Mouse (Mus musculus) B cell, adult 62 days (primary cell): ENCODE results near the gene Olfr1145. TPM values are rescaled to one million over a fixed set of nuclear protein-coding genes. Genes with fewer than 3 reads are reported as not detected.

ENCODE experiments used
- total RNA-seq: library from RNA; stranded (reverse); gene quantifications from 4 replicates; pipeline ENCODE4 v1.2.4, GENCODE M21; 2023

Olfr1145 gene
- not detected in 4 replicates for total RNA-seq

DNA sequence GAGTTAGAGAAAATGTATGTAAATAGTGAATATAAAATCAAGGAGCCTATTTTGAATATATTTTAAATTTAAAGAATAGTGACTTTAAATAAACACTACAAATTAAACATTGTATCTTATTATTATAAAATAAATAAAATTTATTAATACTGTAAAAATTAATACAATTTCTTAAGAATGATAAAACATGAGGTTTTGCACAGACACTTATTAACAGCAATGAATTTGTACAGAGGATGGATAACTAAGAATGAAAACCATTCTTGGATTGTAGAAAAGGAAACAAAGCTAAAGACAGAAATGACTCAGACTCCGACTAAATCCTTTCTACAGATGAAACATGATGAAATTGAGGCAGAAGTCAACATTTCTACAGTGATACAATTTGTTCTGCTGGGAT lies at the start of gene Olfr1145:
TSS of gene Olfr1145 (plus strand) at position 301 of the 400 bp plus-strand sequence.

DNA sequence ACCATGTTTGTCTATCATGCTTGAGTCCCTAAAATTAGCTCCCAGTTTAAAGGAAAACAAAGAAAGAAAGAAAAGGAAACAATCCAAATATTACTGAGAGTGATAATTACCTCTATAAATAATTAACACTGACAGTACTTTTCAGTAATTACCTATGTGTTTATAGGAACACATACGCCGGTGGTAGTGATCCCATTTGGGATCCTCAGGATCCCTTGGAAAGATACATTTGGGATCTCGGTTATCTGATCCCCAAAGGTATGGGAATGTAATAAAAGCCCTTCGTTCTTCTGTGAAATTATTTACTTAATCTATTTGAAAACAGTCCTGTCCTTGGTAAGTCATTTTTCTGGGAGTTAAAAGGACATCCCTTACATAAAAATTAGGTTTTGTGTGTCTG lies 30.4 kb upstream of the Olfr1145 start, which contains the start of gene Olfr152:
TSS of gene Olfr152 (plus strand) at position 301 of the 400 bp plus-strand sequence.

DNA sequence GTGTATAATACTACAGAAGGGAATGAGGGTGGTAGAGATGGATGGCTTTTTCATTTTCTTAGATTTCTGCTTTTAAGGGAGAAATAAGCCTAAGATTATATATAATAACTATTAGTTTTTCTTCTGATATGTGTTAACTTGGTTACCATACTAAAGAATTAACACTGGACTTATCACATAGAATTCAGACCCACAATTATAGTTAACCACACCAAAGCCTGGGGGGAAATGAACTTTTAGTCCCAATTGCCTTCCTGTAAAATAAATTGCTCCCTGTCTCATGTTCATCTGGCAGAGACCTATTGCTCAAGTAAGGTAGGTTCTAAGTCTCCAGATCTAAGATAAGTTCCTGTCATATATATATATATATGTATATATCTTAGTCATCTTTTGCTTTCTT lies 9.3 kb upstream of the Olfr1145 start, which contains the start of gene Olfr1143:
TSS of gene Olfr1143 (plus strand) at position 301 of the 400 bp plus-strand sequence.

DNA sequence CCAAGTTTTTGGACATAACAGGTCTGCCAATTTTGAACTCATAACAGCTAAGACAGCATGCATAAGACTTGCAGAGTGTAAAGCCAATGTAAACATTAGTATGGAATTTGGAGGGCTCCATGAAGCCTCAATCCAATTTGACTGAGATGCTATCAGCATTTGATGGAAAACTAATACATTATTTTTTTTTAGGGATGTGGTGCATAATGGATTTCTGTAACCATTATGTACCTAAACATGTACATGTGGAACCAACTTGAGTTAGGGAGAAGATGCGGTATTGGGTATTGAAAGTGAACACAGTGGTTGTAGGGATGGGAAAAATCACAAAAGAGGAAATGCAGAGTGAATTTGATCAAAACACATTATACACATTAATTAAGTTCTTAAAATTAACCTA lies 20.6 kb downstream of the Olfr1145 start, which contains the start of gene Olfr1148:
TSS of gene Olfr1148 (plus strand) at position 301 of the 400 bp plus-strand sequence.

DNA sequence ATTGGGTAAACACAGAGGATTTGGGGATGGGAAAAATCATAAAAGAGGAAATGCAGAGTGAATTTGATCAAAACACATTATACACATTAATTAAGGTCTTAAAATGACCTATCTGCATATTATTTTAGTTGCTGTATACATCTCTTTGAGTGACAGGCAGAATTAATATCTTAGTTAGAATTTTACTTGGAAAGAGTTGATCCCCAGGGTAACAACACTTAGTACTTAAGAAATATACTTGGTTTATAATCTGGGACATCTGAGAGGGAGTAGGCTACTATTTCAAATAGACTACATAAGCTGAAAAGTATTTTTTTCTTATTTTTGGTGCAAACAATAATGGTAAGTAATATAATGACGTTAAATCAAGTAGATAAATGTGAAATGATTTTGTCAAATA lies 34.1 kb downstream of the Olfr1145 start, which contains the start of gene Olfr1150-ps1:
TSS of gene Olfr1150-ps1 (plus strand) at position 301 of the 400 bp plus-strand sequence.

DNA sequence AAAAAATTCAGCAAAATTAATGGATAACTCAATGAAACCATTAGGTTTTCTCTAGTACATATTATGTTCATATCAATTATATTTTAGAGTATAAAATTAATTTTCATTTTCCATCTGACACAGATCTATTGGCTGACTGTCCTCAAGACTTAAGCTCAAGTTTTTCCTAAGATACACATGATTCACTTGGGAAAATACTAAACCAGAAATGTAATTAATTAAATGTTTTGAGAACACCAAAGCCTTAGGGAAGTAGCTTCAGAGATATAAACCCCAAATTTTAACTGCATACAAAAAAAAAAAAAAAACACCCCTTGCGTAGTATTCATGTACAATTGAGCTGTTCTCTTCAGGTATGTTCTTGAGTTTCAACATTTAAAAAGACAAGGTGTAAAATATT lies 45.9 kb downstream of the Olfr1145 start, which contains the start of gene Olfr1151:
TSS of gene Olfr1151 (plus strand) at position 301 of the 400 bp plus-strand sequence.

Other genes starting within 250 kb of the Olfr1145 start
- gene Olfr1129, start 235.9 kb upstream of the Olfr1145 start, total RNA-seq, result not detected in 4 replicates
- gene Olfr1130, start 203.6 kb upstream of the Olfr1145 start, total RNA-seq, result not detected in 4 replicates
- gene Olfr1131, start 182.7 kb upstream of the Olfr1145 start, total RNA-seq, result not detected in 4 replicates
- gene Olfr1132, start 172.3 kb upstream of the Olfr1145 start, total RNA-seq, result not detected in 4 replicates
- gene Olfr1133, start 162.4 kb upstream of the Olfr1145 start, total RNA-seq, result not detected in 4 replicates
- gene Olfr1134, start 151.4 kb upstream of the Olfr1145 start, total RNA-seq, result not detected in 4 replicates
- gene Olfr1135, start 136.2 kb upstream of the Olfr1145 start, total RNA-seq, result not detected in 4 replicates
- gene Olfr1136, start 115.9 kb upstream of the Olfr1145 start, total RNA-seq, result not detected in 4 replicates
- not detected in 4 replicates for gene Olfr1137, start 96.6 kb upstream of the Olfr1145 start, total RNA-seq
- gene Olfr1138, start 69.8 kb upstream of the Olfr1145 start, total RNA-seq, result not detected in 4 replicates
- gene Olfr1140, start 66.1 kb upstream of the Olfr1145 start, total RNA-seq, result not detected in 4 replicates
- not detected in 4 replicates for gene Olfr1141, start 55.8 kb upstream of the Olfr1145 start, total RNA-seq
- not detected in 4 replicates for gene Olfr152, start 30.3 kb upstream of the Olfr1145 start, total RNA-seq
- not detected in 4 replicates for gene Olfr1143, start 9.2 kb upstream of the Olfr1145 start, total RNA-seq
- gene Olfr1148, start 20.7 kb downstream of the Olfr1145 start, total RNA-seq, result not detected in 4 replicates
- gene Olfr1150-ps1, start 34.2 kb downstream of the Olfr1145 start, total RNA-seq, result not detected in 4 replicates
- not detected in 4 replicates for gene Olfr1151, start 46.0 kb downstream of the Olfr1145 start, total RNA-seq
- gene Olfr1152, start 56.7 kb downstream of the Olfr1145 start, total RNA-seq, result not detected in 4 replicates
- not detected in 4 replicates for gene Olfr1153, start 85.1 kb downstream of the Olfr1145 start, total RNA-seq
- not detected in 4 replicates for gene Olfr1154, start 95.3 kb downstream of the Olfr1145 start, total RNA-seq
- not detected in 4 replicates for gene Olfr1155, start 135.3 kb downstream of the Olfr1145 start, total RNA-seq
- not detected in 4 replicates for gene Olfr1156, start 143.3 kb downstream of the Olfr1145 start, total RNA-seq
- not detected in 4 replicates for gene Olfr1157, start 158.5 kb downstream of the Olfr1145 start, total RNA-seq
- not detected in 4 replicates for gene Olfr74, start 164.8 kb downstream of the Olfr1145 start, total RNA-seq
- gene Olfr1158, start 180.3 kb downstream of the Olfr1145 start, total RNA-seq, result not detected in 4 replicates
- gene Olfr1160, start 198.4 kb downstream of the Olfr1145 start, total RNA-seq, result not detected in 4 replicates
- gene Olfr1161, start 213.0 kb downstream of the Olfr1145 start, total RNA-seq, result not detected in 4 replicates
- not detected in 4 replicates for gene Olfr73, start 227.9 kb downstream of the Olfr1145 start, total RNA-seq
- gene Olfr1162, start 241.3 kb downstream of the Olfr1145 start, total RNA-seq, result not detected in 4 replicates